Mouse (Mus musculus) intestine, embryonic 14.5 days (tissue): ENCODE results near the gene Ptpn9. TPM values are rescaled to one million over a fixed set of nuclear protein-coding genes. Genes with fewer than 3 reads are reported as not detected.
"Not testable (repeated sequence)": the region's sequence is repeated elsewhere in the genome, so short reads cannot be mapped to it uniquely, and the experiment has no call there.

Experiments
- ATAC-seq: fragments of 200-750 bp; cut with Nextera tagmentation; replicated peaks from 2 replicates; pipeline ENCODE4 v1.8.0; 2017; ENCODE audit warnings: low read depth, moderate number of reproducible peaks, moderate TSS enrichment, moderate library complexity; ENCODE audit not compliant: low FRiP score, low TSS enrichment
- DNase-seq: peaks from one replicate; pipeline ENCODE4 v3.0.0-alpha.2; 2018; ENCODE audit warnings: low spot score
- H3K27ac ChIP-seq: fragments of 300-500 bp; sonication (generic); 2 replicates; pipeline ENCODE4 v1.5.1; 2014; ENCODE audit warnings: low read depth, mild to moderate bottlenecking, control low read depth
- H3K27me3 ChIP-seq: fragments of 300-500 bp; sonication (generic); replicated peaks from 2 replicates; pipeline ENCODE4 v1.6.1; 2014; ENCODE audit warnings: low read length, control low read depth; ENCODE audit not compliant: control insufficient read depth, insufficient read depth
- H3K36me3 ChIP-seq: fragments of 300-500 bp; sonication (generic); 2 replicates; pipeline ENCODE4 v1.6.1; 2014; ENCODE audit warnings: low read length, control low read depth; ENCODE audit not compliant: control insufficient read depth, insufficient read depth
- H3K4me1 ChIP-seq: fragments of 300-500 bp; sonication (generic); replicated peaks from 2 replicates; pipeline ENCODE4 v1.6.1; 2014; ENCODE audit warnings: low read length, control low read depth, mixed read lengths; ENCODE audit not compliant: control insufficient read depth, insufficient read depth
- H3K4me2 ChIP-seq: fragments of 300-500 bp; sonication (generic); 2 replicates; pipeline ENCODE4 v1.6.1; 2014; ENCODE audit warnings: low read length
- H3K4me3 ChIP-seq: fragments of 300-500 bp; sonication (generic); 2 replicates; pipeline ENCODE4 v1.5.1; 2014; ENCODE audit warnings: low read depth, low read length, control low read depth, mixed read lengths
- H3K9ac ChIP-seq: fragments of 300-500 bp; sonication (generic); 2 replicates; pipeline ENCODE4 v1.6.1; 2014; ENCODE audit warnings: mild to moderate bottlenecking, low read length
- H3K9me3 ChIP-seq: fragments of 300-500 bp; sonication (generic); 2 replicates; pipeline ENCODE4 v1.6.1; 2016; ENCODE audit warnings: low read length, control low read depth; ENCODE audit not compliant: control insufficient read depth
- WGBS: fragments of 180-500 bp; shearing (Covaris S2); extraction: QIAGEN DNeasy Blood & Tissue Kit; methylation state at CpG from one replicate; pipeline ENCODE4 v1.1.7; 2014; 5-methylcytosine and 5-hydroxymethylcytosine counted together
- polyA plus RNA-seq: library from polyadenylated mRNA; unstranded; fragments of >200 nt; fragmentation: Nextera tagmentation; extraction: Ambion mirVana; gene quantifications from 2 replicates; pipeline ENCODE4 v1.2.1, GENCODE M21; 2014

Gene Ptpn9
- polyA plus RNA-seq, 1 experiment from 2014 or later = 24.0 TPM

DNA sequence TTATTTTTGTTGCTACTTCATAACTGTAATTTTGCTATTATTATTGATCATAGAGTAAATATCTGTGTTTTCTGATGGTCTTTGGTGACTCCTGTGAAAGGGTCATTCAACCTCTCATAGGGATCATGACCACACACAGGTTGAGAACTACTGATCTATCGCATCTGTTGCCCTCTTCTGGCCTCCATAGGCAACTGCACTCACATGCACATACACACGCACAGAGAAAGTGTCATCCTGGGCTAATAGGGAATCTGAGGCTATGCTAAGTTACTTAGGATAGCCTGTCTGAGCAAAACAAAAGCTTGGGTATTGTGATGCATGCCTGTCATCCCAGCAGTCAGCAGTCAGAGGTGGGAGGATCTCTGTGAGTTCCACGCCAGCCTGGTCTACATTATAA lies 33.1 kb upstream of the Ptpn9 start:
- H3K4me2 ChIP-seq = no peak overlapping the region
- H3K9ac ChIP-seq = no peak overlapping the region
- no peak overlapping the region for H3K27ac ChIP-seq
- ATAC-seq (no peak), DNase-seq (no peak)
- no peak overlapping the region for H3K4me3 ChIP-seq
- H3K27me3 ChIP-seq = no peaks in the 10 kb centered on the region
- 93% methylated on average over 3 of the region's 3 CpGs for WGBS
- no peaks in the 10 kb centered on the region for H3K4me1 ChIP-seq
- no peaks in the 10 kb centered on the region for H3K9me3 ChIP-seq
- peaks cover 23% of the 10 kb centered on the region for H3K36me3 ChIP-seq

DNA sequence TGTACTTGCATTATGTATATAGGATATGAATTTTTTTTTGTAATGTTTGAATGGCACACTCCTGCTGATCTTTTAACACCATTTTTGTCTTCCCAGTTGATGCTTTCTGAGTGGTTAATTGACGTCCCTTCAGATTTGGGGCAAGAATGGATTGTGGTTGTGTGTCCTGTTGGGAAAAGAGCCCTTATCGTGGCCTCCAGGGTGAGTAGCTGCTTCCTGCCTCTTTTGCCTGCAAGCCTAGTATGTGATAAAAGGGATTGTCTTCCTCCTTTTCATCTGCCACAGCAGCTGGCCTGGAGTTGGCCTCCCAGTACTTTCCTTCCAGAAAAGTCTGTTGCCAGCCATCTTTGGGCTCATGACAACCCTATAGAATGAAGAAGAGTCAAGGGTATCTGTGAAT lies 24.6 kb upstream of the Ptpn9 start:
- DNase-seq (no peak), ATAC-seq (no peak)
- peaks cover 6% of the 10 kb centered on the region for H3K36me3 ChIP-seq
- no peaks in the 10 kb centered on the region for H3K27me3 ChIP-seq
- WGBS = 91% methylated on average over 2 of the region's 2 CpGs
- no peak overlapping the region for H3K4me3 ChIP-seq
- no peaks in the 10 kb centered on the region for H3K4me1 ChIP-seq
- no peaks in the 10 kb centered on the region for H3K9me3 ChIP-seq
- H3K4me2 ChIP-seq = no peak overlapping the region
- H3K27ac ChIP-seq = no peak overlapping the region
- H3K9ac ChIP-seq = no peak overlapping the region

DNA sequence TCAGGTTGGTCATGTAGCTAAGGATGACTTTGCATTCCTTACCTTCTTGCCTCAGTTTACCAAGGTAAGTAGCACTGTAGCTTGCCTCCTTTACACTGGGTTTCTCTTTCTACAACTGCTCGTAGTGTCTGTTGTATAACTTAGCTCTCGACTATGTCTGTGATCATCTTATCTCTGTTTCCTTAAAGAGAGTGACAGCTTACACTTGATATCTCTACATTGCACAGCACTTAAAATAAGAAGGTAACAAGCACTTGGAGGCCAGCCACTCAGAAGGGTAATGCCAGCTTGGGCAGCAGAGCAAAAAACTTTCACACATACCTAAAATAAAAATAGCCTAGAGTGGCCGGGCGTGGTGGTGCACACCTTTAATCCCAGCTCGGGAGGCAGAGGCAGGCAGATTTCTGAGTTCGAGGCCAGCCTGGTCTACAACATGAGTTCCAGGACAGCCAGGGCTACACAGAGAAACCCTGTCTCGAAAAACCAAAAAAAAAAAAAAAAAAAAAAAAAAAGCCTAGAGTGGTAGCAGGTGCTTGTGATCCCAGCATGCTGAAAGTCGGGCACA lies 20.7 kb upstream of the Ptpn9 start:
- Histone ChIP-seq H3K4me3 (no peak overlapping the region), H3K9me3 (no peaks in the 10 kb centered on the region), H3K27ac (no peak overlapping the region), H3K4me1 (no peaks in the 10 kb centered on the region), H3K9ac (no peak overlapping the region), H3K36me3 (peaks cover 6% of the 10 kb centered on the region), H3K4me2 (no peak overlapping the region), H3K27me3 (no peaks in the 10 kb centered on the region)
- 83% methylated on average over 8 of the region's 8 CpGs for WGBS
- DNase-seq = no peak
- ATAC-seq = no peak

DNA sequence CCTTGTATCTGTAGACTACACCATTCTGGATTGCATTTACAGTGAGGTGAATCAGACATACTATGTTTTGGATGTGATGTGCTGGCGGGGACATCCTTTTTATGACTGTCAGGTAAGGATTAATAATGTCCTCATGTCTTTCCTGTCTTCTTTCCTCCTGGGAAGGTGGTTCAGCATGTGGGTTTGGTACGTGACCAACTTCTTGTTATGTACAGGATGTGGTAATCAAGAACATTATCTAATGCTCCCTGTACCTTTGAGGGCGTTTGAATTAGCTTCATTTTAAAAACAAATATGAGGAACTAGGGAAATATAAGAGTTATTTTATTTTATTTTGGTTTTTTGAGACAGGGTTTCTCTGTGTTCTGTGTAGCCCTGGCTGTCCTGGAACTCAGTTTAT lies 19.5 kb upstream of the Ptpn9 start:
- no peak overlapping the region for H3K4me3 ChIP-seq
- no peaks in the 10 kb centered on the region for H3K27me3 ChIP-seq
- H3K4me1 ChIP-seq = no peaks in the 10 kb centered on the region
- no peak overlapping the region for H3K4me2 ChIP-seq
- no peak for DNase-seq
- H3K9ac ChIP-seq = no peak overlapping the region
- no peak for ATAC-seq
- H3K9me3 ChIP-seq = no peaks in the 10 kb centered on the region
- 83% methylated on average over 3 of the region's 3 CpGs for WGBS
- peaks cover 6% of the 10 kb centered on the region for H3K36me3 ChIP-seq
- H3K27ac ChIP-seq = no peak overlapping the region

DNA sequence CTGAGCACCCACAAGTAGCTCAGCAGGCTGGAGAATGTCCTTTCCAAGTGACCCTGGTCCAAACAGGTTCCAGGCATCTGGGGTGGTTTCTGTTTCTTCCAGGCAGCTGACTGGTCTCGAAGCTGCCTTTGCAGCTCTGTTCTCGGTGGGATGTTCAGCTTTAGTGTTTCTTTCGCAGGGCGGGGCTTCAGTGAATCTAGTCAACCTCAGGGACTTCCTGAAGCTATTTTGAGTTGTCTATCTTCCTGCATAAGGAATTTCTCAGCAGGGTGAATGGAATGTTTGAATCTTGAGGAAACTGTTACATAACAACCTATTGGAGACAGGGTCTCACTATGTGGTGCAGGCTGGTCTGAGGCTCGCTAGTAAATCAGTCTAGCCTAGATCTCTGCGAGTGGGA lies 14.5 kb upstream of the Ptpn9 start:
- H3K9me3 ChIP-seq = no peaks in the 10 kb centered on the region
- ATAC-seq = no peak
- DNase-seq = no peak
- H3K27me3 ChIP-seq = no peaks in the 10 kb centered on the region
- H3K27ac ChIP-seq = no peak overlapping the region
- H3K36me3 ChIP-seq = peaks cover 8% of the 10 kb centered on the region; the same call in 1 of the 2 replicates
- no peak overlapping the region for H3K4me3 ChIP-seq
- no peak overlapping the region for H3K9ac ChIP-seq
- 97% methylated on average over 6 of the region's 6 CpGs for WGBS
- no peak overlapping the region for H3K4me2 ChIP-seq
- no peaks in the 10 kb centered on the region for H3K4me1 ChIP-seq

DNA sequence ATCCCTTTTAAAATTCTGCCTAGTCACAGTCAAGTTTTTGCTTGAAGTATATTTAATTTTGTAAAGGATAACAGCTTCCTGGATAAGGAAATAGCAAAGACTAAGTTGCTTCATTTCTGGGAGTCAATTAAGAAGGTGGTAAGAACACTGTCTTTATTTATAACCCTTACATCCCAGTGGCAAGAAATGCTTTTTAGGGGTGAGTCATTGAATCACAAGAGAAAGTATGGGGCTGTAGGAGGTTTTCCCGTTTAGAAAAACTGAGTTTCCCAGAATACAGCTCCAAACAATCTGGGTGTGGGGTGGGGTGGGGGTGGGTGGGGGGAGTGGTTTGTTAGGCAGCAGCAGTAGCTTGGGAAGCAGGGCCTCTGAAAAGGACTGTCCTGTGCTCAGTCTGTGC lies 13.2 kb upstream of the Ptpn9 start:
- Histone ChIP-seq H3K4me1 (no peaks in the 10 kb centered on the region), H3K27ac (no peak overlapping the region), H3K4me3 (no peak overlapping the region), H3K36me3 (peaks cover 8% of the 10 kb centered on the region; the same call in 1 of the 2 replicates), H3K9me3 (no peaks in the 10 kb centered on the region), H3K9ac (no peak overlapping the region), H3K27me3 (no peaks in the 10 kb centered on the region), H3K4me2 (no peak overlapping the region)
- no peak for ATAC-seq
- no peak for DNase-seq
- WGBS = 61% methylated on average over 1 of the region's 1 CpGs

GRCm38 (mm10) chr9:56995198-56996027 lies 690 bp downstream of the Ptpn9 start:
- ATAC-seq = peak; percentile 78
- peak overlapping the region; percentile 81 for H3K4me3 ChIP-seq
- WGBS = under 1% methylated on average over 72 of the region's 80 CpGs
- no peaks in the 10 kb centered on the region for H3K36me3 ChIP-seq
- peak overlapping the region; percentile 96 for H3K27ac ChIP-seq
- H3K9ac ChIP-seq = peak overlapping the region; percentile 96
- H3K9me3 ChIP-seq = no peaks in the 10 kb centered on the region
- H3K27me3 ChIP-seq = no peaks in the 10 kb centered on the region
- peaks cover 7% of the 10 kb centered on the region for H3K4me1 ChIP-seq
- peak; percentile 88 for DNase-seq
- peak overlapping the region; percentile 87 for H3K4me2 ChIP-seq

GRCm38 (mm10) chr9:56996028-56996346 lies 1.3 kb downstream of the Ptpn9 start:
- ATAC-seq (no peak), DNase-seq (peak; percentile 75)
- Histone ChIP-seq H3K27me3 (no peaks in the 10 kb centered on the region), H3K4me3 (peak overlapping the region; percentile 81), H3K9me3 (no peaks in the 10 kb centered on the region), H3K4me2 (peak overlapping the region; percentile 87), H3K36me3 (no peaks in the 10 kb centered on the region), H3K27ac (peak overlapping the region; percentile 96), H3K4me1 (peaks cover 7% of the 10 kb centered on the region), H3K9ac (peak overlapping the region; percentile 96)
- 0% methylated on average over 5 of the region's 5 CpGs for WGBS

GRCm38 (mm10) chr9:56997206-56997605 lies 2.5 kb downstream of the Ptpn9 start:
- H3K36me3 ChIP-seq, DNase-seq, H3K9me3 ChIP-seq, H3K27me3 ChIP-seq, H3K9ac ChIP-seq, ATAC-seq, H3K27ac ChIP-seq, H3K4me1 ChIP-seq, H3K4me3 ChIP-seq, H3K4me2 ChIP-seq: not testable (repeated sequence)
- WGBS = 88% methylated on average over 1 of the region's 1 CpGs
